Mouse (Mus musculus) midbrain, embryonic 16.5 days (tissue): ENCODE data around the gene Rdh1. TPM values are rescaled to one million over a fixed set of nuclear protein-coding genes. Genes with fewer than 3 reads are reported as not detected.
A peak's percentile ranks its signal among the peaks of the same experiment; 100 is the strongest.

ENCODE experiments used
- ATAC-seq: fragments of 200-750 bp; cut with Nextera tagmentation; 2 replicates; pipeline ENCODE4 v1.8.0; 2017; ENCODE audit warnings: moderate TSS enrichment
- H3K27ac ChIP-seq: fragments of 300-500 bp; sonication (generic); 2 replicates; pipeline ENCODE4 v1.5.1; 2014; ENCODE audit warnings: mild to moderate bottlenecking, low read length, mixed read lengths
- H3K27me3 ChIP-seq: fragments of 300-500 bp; sonication (generic); 2 replicates; pipeline ENCODE4 v1.6.1; 2014; ENCODE audit warnings: low read depth, low read length, mixed read lengths; ENCODE audit not compliant: control insufficient read depth, insufficient read depth
- H3K36me3 ChIP-seq: fragments of 300-500 bp; sonication (generic); 2 replicates; pipeline ENCODE4 v1.6.1; 2014; ENCODE audit warnings: mild to moderate bottlenecking, low read length, moderate library complexity, mixed read lengths; ENCODE audit not compliant: control insufficient read depth, insufficient read depth
- H3K4me1 ChIP-seq: fragments of 300-500 bp; sonication (generic); 2 replicates; pipeline ENCODE4 v1.6.1; 2014; ENCODE audit warnings: mild to moderate bottlenecking, low read length, mixed read lengths; ENCODE audit not compliant: control insufficient read depth, insufficient read depth
- H3K4me2 ChIP-seq: fragments of 300-500 bp; sonication (generic); 2 replicates; pipeline ENCODE4 v1.6.1; 2014; ENCODE audit warnings: mild to moderate bottlenecking, low read length, mixed read lengths
- H3K4me3 ChIP-seq: fragments of 300-500 bp; sonication (generic); 2 replicates; pipeline ENCODE4 v1.5.1; 2014; ENCODE audit warnings: low read depth, mild to moderate bottlenecking, low read length, moderate library complexity, mixed read lengths
- H3K9ac ChIP-seq: fragments of 300-500 bp; sonication (generic); 2 replicates; pipeline ENCODE4 v1.6.1; 2014; ENCODE audit warnings: low read depth, low read length, mixed read lengths
- H3K9me3 ChIP-seq: fragments of 300-500 bp; sonication (generic); replicated peaks from 2 replicates; pipeline ENCODE4 v1.6.1; 2014; ENCODE audit warnings: mild to moderate bottlenecking, low read length, mixed read lengths; ENCODE audit not compliant: control insufficient read depth, poor library complexity, severe bottlenecking
- WGBS: fragments of 180-500 bp; shearing (Covaris S2); extraction: QIAGEN DNeasy Blood & Tissue Kit; methylation state at CpG from one replicate; pipeline ENCODE4 v1.1.7; 2014; 5-methylcytosine and 5-hydroxymethylcytosine counted together
- polyA plus RNA-seq: library from polyadenylated mRNA; unstranded; fragments of >200 nt; fragmentation: Nextera tagmentation; extraction: Ambion mirVana; gene quantifications from 2 replicates; pipeline ENCODE4 v1.2.1, GENCODE M21; 2015

Rdh1 gene
- not detected in 2 replicates for polyA plus RNA-seq

GRCm38 (mm10) chr10:127759181-127760110 is at the start of gene Rdh1, which contains the start of gene Rdh16f1:
Gene Rdh1 (plus strand): TSS chr10:127759721.
Gene Rdh16f1 (plus strand): TSS chr10:127759787.
- H3K4me1 ChIP-seq = no peaks in the 10 kb centered on the region
- 68% methylated on average over 8 of the region's 9 CpGs for whole genome bisulfite sequencing
- ATAC-seq = no peak
- H3K4me2 ChIP-seq = no peak within 1 kb of the TSS
- H3K27ac ChIP-seq = no peak within 1 kb of the TSS
- H3K27me3 ChIP-seq = no peaks in the 10 kb centered on the region
- no peak within 1 kb of the TSS for H3K9ac ChIP-seq
- no peaks in the 10 kb centered on the region for H3K9me3 ChIP-seq
- no peaks in the 10 kb centered on the region for H3K36me3 ChIP-seq
- no peak within 1 kb of the TSS for H3K4me3 ChIP-seq

GRCm38 (mm10) chr10:127710331-127710730 is 49.2 kb upstream of the Rdh1 start:
- Histone ChIP-seq H3K27ac (no peak overlapping the region), H3K27me3 (no peaks in the 10 kb centered on the region), H3K4me3 (no peak overlapping the region), H3K9me3 (no peaks in the 10 kb centered on the region), H3K9ac (no peak overlapping the region), H3K4me2 (no peak overlapping the region), H3K4me1 (no peaks in the 10 kb centered on the region), H3K36me3 (no peaks in the 10 kb centered on the region)
- 91% methylated on average over 13 of the region's 13 CpGs for WGBS
- no peak for ATAC-seq

GRCm38 (mm10) chr10:127712736-127713135 is 46.8 kb upstream of the Rdh1 start:
- H3K9ac ChIP-seq = no peak overlapping the region
- no peaks in the 10 kb centered on the region for H3K4me1 ChIP-seq
- WGBS = 81% methylated on average over 6 of the region's 6 CpGs
- no peak overlapping the region for H3K4me3 ChIP-seq
- H3K27me3 ChIP-seq = no peaks in the 10 kb centered on the region
- H3K4me2 ChIP-seq = no peak overlapping the region
- H3K9me3 ChIP-seq = no peaks in the 10 kb centered on the region
- no peak for ATAC-seq
- no peak overlapping the region for H3K27ac ChIP-seq
- H3K36me3 ChIP-seq = no peaks in the 10 kb centered on the region

GRCm38 (mm10) chr10:127721671-127722418 is 37.7 kb upstream of the Rdh1 start:
- Histone ChIP-seq H3K9ac (0 out of 2 replicates have a peak overlapping the region, but pooled peaks have one; percentile 35), H3K4me2 (peak overlapping the region; percentile 35), H3K9me3 (no peaks in the 10 kb centered on the region), H3K27ac (peak overlapping the region; percentile 25; the same call in 1 of the 2 replicates), H3K36me3 (no peaks in the 10 kb centered on the region), H3K4me1 (peaks cover 16% of the 10 kb centered on the region), H3K4me3 (no peak overlapping the region), H3K27me3 (no peaks in the 10 kb centered on the region)
- peak; percentile 67 for ATAC-seq
- 7% methylated on average over 20 of the region's 20 CpGs for WGBS

GRCm38 (mm10) chr10:127724178-127724577 is 35.3 kb upstream of the Rdh1 start, which contains the start of gene Tac2:
Gene Tac2 (plus strand): TSS chr10:127724478.
- Histone ChIP-seq H3K4me2 (no peak within 1 kb of the TSS), H3K9ac (no peak within 1 kb of the TSS), H3K36me3 (no peaks in the 10 kb centered on the region), H3K4me3 (no peak within 1 kb of the TSS), H3K27ac (no peak within 1 kb of the TSS), H3K4me1 (peaks cover 16% of the 10 kb centered on the region), H3K27me3 (no peaks in the 10 kb centered on the region), H3K9me3 (no peaks in the 10 kb centered on the region)
- ATAC-seq = no peak
- 84% methylated on average over 3 of the region's 3 CpGs for WGBS

DNA sequence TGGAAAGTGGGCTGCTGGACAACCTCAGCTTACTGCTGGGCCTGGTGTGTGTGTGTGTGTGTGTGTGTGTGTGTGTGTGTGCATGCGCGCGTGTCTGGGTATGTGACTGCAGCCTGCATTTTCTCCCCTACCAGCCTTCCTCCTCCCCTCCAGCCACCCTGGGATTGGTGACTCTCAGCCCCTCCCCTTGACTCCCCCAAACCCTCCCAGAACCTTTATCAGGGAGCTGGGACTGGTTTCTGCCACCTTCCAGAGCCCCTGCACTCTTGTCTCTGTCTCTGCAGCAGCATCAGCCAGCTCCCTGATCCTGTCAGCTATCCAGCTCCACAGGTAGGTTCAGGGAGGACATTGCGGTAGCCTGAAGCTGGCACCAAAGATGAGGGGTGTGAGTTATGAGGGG is 34.4 kb upstream of the Rdh1 start:
- H3K4me3 ChIP-seq = no peak overlapping the region
- H3K27me3 ChIP-seq = no peaks in the 10 kb centered on the region
- ATAC-seq = no peak
- H3K27ac ChIP-seq = no peak overlapping the region
- H3K9ac ChIP-seq = no peak overlapping the region
- no peaks in the 10 kb centered on the region for H3K36me3 ChIP-seq
- no peak overlapping the region for H3K4me2 ChIP-seq
- peaks cover 16% of the 10 kb centered on the region for H3K4me1 ChIP-seq
- WGBS = 91% methylated on average over 4 of the region's 4 CpGs
- H3K9me3 ChIP-seq = no peaks in the 10 kb centered on the region

DNA sequence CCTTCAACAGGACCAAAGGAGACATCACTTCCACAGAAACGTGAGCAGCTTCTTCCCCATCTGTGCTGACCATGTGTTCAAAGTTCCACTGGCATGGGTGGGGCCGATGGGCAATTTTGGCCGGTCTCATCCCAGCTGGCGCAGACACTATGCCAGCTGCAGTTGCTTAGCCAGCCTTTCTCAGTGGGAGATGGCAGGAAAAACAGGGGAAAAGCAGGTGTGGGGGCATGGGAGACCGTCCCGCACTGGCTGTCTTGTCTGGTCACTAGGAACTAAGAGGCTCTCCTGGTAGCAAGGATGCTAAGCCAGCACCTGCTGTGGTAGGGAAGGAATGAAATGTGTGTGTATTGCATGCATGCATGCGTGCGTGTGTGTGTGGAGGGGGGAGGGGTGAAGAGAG is 31.1 kb upstream of the Rdh1 start:
- Histone ChIP-seq H3K4me2 (no peak overlapping the region), H3K9ac (no peak overlapping the region), H3K27ac (no peak overlapping the region), H3K27me3 (no peaks in the 10 kb centered on the region), H3K36me3 (no peaks in the 10 kb centered on the region), H3K4me1 (peaks cover 10% of the 10 kb centered on the region), H3K9me3 (no peaks in the 10 kb centered on the region), H3K4me3 (no peak overlapping the region)
- ATAC-seq = no peak
- WGBS = 71% methylated on average over 8 of the region's 8 CpGs

DNA sequence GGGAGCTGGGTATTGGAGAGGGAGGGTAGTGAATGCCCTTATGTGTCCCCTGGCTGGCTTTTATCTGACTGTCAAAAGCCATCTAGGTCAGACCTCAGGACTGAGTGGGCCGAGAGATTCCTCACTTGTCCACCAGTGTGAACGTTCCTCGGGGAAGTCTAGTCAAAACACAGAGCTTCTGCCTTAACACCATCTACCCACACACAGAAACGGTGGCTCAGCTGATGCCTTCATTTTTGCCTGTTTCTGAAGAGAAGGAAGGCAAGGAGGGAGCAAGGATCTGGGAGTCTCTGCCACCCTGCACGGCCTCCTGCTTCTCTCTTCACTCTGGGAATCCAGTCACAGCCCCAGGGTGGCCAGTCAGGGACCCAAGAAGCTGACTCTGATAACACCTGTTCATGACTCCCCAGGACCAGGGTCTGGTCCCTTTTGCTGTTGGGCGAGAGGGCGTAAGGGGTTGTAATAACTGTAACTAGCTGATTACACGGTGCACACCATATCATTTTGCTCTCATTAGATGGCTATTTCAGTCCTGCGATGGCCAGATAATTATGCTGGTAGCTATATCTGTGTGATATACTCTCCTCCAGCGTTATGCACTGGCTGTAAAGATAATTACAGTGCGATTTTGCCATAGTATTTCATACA is 29.1 kb upstream of the Rdh1 start:
- peak overlapping the region; percentile 33; the same call in 1 of the 2 replicates for H3K9ac ChIP-seq
- peaks cover 4% of the 10 kb centered on the region; the same call in 1 of the 2 replicates for H3K27me3 ChIP-seq
- H3K9me3 ChIP-seq = no peaks in the 10 kb centered on the region
- no peak overlapping the region for H3K4me2 ChIP-seq
- no peak overlapping the region for H3K4me3 ChIP-seq
- H3K4me1 ChIP-seq = peaks cover 10% of the 10 kb centered on the region
- ATAC-seq = no peak
- 40% methylated on average over 11 of the region's 11 CpGs for WGBS
- no peaks in the 10 kb centered on the region for H3K36me3 ChIP-seq
- H3K27ac ChIP-seq = no peak overlapping the region; the same call in 1 of the 2 replicates
